Mouse (Mus musculus) stomach, postnatal 0 days (tissue): ENCODE data around the gene Stum. TPM values are rescaled to one million over a fixed set of nuclear protein-coding genes. Genes with fewer than 3 reads are reported as not detected.

ENCODE experiments used
- ATAC-seq: fragments of 200-750 bp; cut with Nextera tagmentation; 2 replicates; pipeline ENCODE4 v1.8.0; 2017; ENCODE audit not compliant: low FRiP score, low TSS enrichment
- DNase-seq: peaks from one replicate; pipeline ENCODE4 v3.0.0-alpha.2; 2016; ENCODE audit warnings: low spot score
- H3K27ac ChIP-seq: fragments of 300-500 bp; sonication (generic); replicated peaks from 2 replicates; pipeline ENCODE4 v1.5.1; 2014; ENCODE audit warnings: mild to moderate bottlenecking, control low read depth
- H3K27me3 ChIP-seq: fragments of 300-500 bp; sonication (generic); 2 replicates; pipeline ENCODE4 v1.6.1; 2014; ENCODE audit warnings: low read length; ENCODE audit not compliant: control insufficient read depth, insufficient read depth
- H3K36me3 ChIP-seq: fragments of 300-500 bp; sonication (generic); 2 replicates; pipeline ENCODE4 v1.6.1; 2014; ENCODE audit warnings: low read length, mixed read lengths; ENCODE audit not compliant: control insufficient read depth, insufficient read depth
- H3K4me1 ChIP-seq: fragments of 300-500 bp; sonication (generic); replicated peaks from 2 replicates; pipeline ENCODE4 v1.6.1; 2014; ENCODE audit warnings: antibody characterized with exemption; ENCODE audit not compliant: control insufficient read depth, insufficient read depth
- H3K4me2 ChIP-seq: fragments of 300-500 bp; sonication (generic); replicated peaks from 2 replicates; pipeline ENCODE4 v1.6.1; 2014; ENCODE audit warnings: low read depth, mild to moderate bottlenecking, control low read depth, moderate library complexity
- H3K4me3 ChIP-seq: fragments of 300-500 bp; sonication (generic); 2 replicates; pipeline ENCODE4 v1.5.1; 2014; ENCODE audit warnings: low read depth, low read length, control low read depth
- H3K9ac ChIP-seq: fragments of 300-500 bp; sonication (generic); 2 replicates; pipeline ENCODE4 v1.6.1; 2014; ENCODE audit warnings: mild to moderate bottlenecking, low read length, control low read depth, mixed read lengths
- H3K9me3 ChIP-seq: fragments of 300-500 bp; sonication (generic); 2 replicates; pipeline ENCODE4 v1.6.1; 2016; ENCODE audit warnings: low read length; ENCODE audit not compliant: control insufficient read depth
- CTCF ChIP-seq: IDR thresholded peaks from 2 replicates; pipeline ENCODE4 v1.5.1; 2016; ENCODE audit warnings: antibody characterized with exemption, low read depth, mild to moderate bottlenecking, moderate library complexity
- EP300 ChIP-seq: optimal IDR thresholded peaks from 2 replicates; pipeline ENCODE3; 2016; ENCODE audit warnings: antibody characterized with exemption
- WGBS: fragments of 180-500 bp; shearing (Covaris S2); extraction: QIAGEN DNeasy Blood & Tissue Kit; methylation state at CpG from one replicate; pipeline ENCODE4 v1.1.7; 2014; 5-methylcytosine and 5-hydroxymethylcytosine counted together
- polyA plus RNA-seq: library from polyadenylated mRNA; unstranded; fragments of >200 nt; fragmentation: Nextera tagmentation; extraction: Ambion mirVana; gene quantifications from 2 replicates; pipeline ENCODE4 v1.2.1, GENCODE M21; 2015

Stum gene
- polyA plus RNA-seq, 1 experiment from 2014 or later = 4.3 TPM

GRCm38 (mm10) chr1:180473566-180473965 lies 9.7 kb downstream of the Stum start:
- no peaks in the 10 kb centered on the region for H3K4me1 ChIP-seq
- DNase-seq (no peak), ATAC-seq (no peak)
- no peaks in the 10 kb centered on the region for H3K9me3 ChIP-seq
- TF ChIP-seq EP300 = no peak
- TF ChIP-seq CTCF = no peak
- H3K36me3 ChIP-seq = no peaks in the 10 kb centered on the region
- no peaks in the 10 kb centered on the region for H3K27me3 ChIP-seq
- no peak overlapping the region for H3K4me3 ChIP-seq
- H3K9ac ChIP-seq = no peak overlapping the region
- H3K27ac ChIP-seq = no peak overlapping the region
- no peak overlapping the region for H3K4me2 ChIP-seq

- Histone ChIP-seq H3K4me3 (no peak overlapping the region), H3K4me1 (0 out of 2 replicates have a peak, but pooled peaks cover 2% of the 10 kb centered on the region), H3K9me3 (no peaks in the 10 kb centered on the region), H3K27ac (0 out of 2 replicates have a peak overlapping the region, but pooled peaks have one; percentile 30), H3K36me3 (no peaks in the 10 kb centered on the region), H3K4me2 (no peak overlapping the region), H3K9ac (no peak overlapping the region), H3K27me3 (no peaks in the 10 kb centered on the region)
- TF ChIP-seq EP300 = no peak
- TF ChIP-seq CTCF = no peak
- DNase-seq (no peak), ATAC-seq (peak; percentile 51; the same call in 1 of the 2 replicates)
- WGBS = 68% methylated on average over 4 of the region's 4 CpGs
Measured at GRCm38 (mm10) chr1:180468004-180468403, 15.3 kb downstream of the Stum start.

GRCm38 (mm10) chr1:180465620-180466019 lies 17.7 kb downstream of the Stum start:
- H3K27ac ChIP-seq = no peak overlapping the region
- H3K36me3 ChIP-seq = no peaks in the 10 kb centered on the region
- H3K4me1 ChIP-seq = 0 out of 2 replicates have a peak, but pooled peaks cover 2% of the 10 kb centered on the region
- no peak for ATAC-seq
- H3K9ac ChIP-seq = no peak overlapping the region
- H3K27me3 ChIP-seq = no peaks in the 10 kb centered on the region
- H3K4me2 ChIP-seq = no peak overlapping the region
- 69% methylated on average over 5 of the region's 5 CpGs for WGBS
- DNase-seq = no peak
- H3K9me3 ChIP-seq = no peaks in the 10 kb centered on the region
- no peak for TF ChIP-seq EP300
- TF ChIP-seq CTCF = no peak
- H3K4me3 ChIP-seq = no peak overlapping the region

- DNase-seq (no peak), ATAC-seq (no peak)
- Histone ChIP-seq H3K4me2 (no peak overlapping the region), H3K9ac (no peak overlapping the region), H3K27ac (no peak overlapping the region), H3K9me3 (no peaks in the 10 kb centered on the region), H3K4me3 (no peak overlapping the region), H3K27me3 (no peaks in the 10 kb centered on the region), H3K4me1 (0 out of 2 replicates have a peak, but pooled peaks cover 2% of the 10 kb centered on the region), H3K36me3 (no peaks in the 10 kb centered on the region)
- TF ChIP-seq EP300 (no peak), CTCF (no peak)
- WGBS = 89% methylated on average over 5 of the region's 5 CpGs
Measured at GRCm38 (mm10) chr1:180464357-180464756, 18.9 kb downstream of the Stum start.

GRCm38 (mm10) chr1:180462983-180463475 lies 20.3 kb downstream of the Stum start:
- DNase-seq (no peak), ATAC-seq (no peak)
- Histone ChIP-seq H3K27ac (no peak overlapping the region), H3K4me1 (0 out of 2 replicates have a peak, but pooled peaks cover 5% of the 10 kb centered on the region), H3K4me3 (no peak overlapping the region), H3K9me3 (no peaks in the 10 kb centered on the region), H3K27me3 (no peaks in the 10 kb centered on the region), H3K36me3 (no peaks in the 10 kb centered on the region), H3K4me2 (no peak overlapping the region), H3K9ac (no peak overlapping the region)
- TF ChIP-seq EP300 (peak; percentile 32), CTCF (no peak)
- 65% methylated on average over 5 of the region's 5 CpGs for WGBS

GRCm38 (mm10) chr1:180462396-180462795 lies 20.9 kb downstream of the Stum start:
- no peak for DNase-seq
- Histone ChIP-seq H3K9ac (no peak overlapping the region; the same call in 1 of the 2 replicates), H3K36me3 (no peaks in the 10 kb centered on the region), H3K4me2 (no peak overlapping the region), H3K4me3 (no peak overlapping the region), H3K9me3 (no peaks in the 10 kb centered on the region), H3K27me3 (no peaks in the 10 kb centered on the region), H3K27ac (peak overlapping the region; percentile 35; the same call in 1 of the 2 replicates), H3K4me1 (0 out of 2 replicates have a peak, but pooled peaks cover 5% of the 10 kb centered on the region)
- WGBS = 51% methylated on average over 5 of the region's 5 CpGs
- TF ChIP-seq EP300 (no peak), CTCF (no peak)
- no peak; the same call in 1 of the 2 replicates for ATAC-seq
